Mouse (Mus musculus) left cerebral cortex, adult 11 months (tissue): ENCODE data around the gene Zfp458.
"Not testable (repeated sequence)": the region's sequence is repeated elsewhere in the genome, so short reads cannot be mapped to it uniquely, and the experiment has no call there.

Experiments
- DNase-seq: peaks from one replicate; pipeline ENCODE4 v3.0.0; 2022; ENCODE audit warnings: low spot score

Gene Zfp458

DNA sequence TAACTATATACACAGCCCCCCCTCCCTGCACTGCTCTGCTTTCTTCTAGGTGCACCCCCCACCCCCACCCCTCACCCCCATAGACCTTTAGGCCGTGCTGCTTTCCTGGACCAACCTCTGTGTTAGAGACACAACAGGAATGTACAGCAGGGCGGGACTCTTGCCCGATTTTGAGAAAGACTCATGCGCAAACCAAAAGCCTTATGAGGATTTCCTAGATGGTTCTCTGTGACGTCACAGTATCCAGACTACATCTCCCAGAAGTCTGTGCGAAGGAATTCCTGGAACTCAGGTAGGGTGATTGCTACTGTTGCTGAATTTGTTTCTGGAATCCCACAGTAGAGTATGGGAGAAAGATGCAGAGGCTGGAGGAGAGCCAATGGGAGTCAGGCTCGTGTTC lies at the start of gene Zfp458:
Zfp458 (minus strand) TSS at position 153 of the 400 bp plus-strand sequence.
- peak; percentile 17 for DNase-seq

DNA sequence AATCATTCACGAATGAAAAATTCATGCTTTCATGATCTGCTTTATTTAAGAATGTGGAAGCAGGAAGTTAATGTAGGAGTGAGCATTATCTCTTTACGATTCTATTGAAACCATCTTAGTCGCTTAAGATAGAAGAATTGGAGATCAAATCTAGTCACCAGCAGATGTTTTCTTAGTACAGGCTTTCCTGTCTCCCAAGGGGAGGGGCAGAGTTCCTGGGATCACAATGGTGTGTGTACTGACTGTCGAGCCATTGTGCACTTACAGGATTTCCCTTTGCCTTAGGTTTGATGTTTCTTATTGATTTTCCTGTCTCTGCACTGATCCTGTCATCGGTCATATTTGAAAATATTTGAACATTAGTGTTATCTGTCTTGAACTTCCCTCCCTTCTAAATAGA lies 28.5 kb upstream of the Zfp458 start:
- no peak for DNase-seq

DNA sequence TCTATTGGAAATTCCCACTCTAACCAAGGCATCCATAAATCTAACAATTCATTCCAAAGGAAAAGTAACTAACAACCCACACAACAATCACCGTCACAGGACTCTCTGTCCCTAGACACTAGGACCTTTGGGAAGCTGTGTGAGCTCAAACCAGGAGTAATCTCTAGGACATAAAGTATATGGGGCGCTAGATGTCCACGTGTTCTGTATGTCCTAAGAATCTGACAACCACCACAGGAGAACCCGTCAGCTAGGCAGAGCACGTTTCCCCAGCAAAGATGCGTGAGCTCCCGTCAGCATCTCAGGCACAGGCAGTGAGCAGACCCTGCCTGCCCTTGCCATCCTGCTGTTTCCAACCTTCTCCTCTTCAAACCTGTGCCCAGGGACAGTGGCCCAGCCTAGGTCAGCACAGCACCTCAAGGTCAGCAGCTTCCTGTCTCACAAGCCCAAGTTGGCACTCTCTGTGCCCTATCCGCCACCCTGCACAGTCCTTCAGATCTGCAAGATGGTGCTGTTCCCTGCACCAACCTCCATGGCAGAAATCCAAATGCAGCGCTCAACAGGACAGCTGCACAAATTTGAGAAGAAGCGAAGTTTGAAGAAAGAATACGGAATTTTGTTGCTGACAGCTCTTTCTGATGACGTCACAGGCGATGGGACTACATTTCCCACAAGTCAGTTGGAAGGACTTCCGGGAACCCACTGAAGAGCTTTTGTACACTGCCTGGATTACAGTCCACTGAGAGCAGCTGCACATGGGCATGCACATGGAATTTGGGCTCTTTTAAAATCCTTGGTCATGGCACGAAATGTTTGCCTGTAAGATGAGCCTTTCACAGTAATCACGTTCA lies 27.8 kb upstream of the Zfp458 start, which contains the start of gene Zfp457:
Zfp457 (minus strand) TSS at position 664 of the 851 bp plus-strand sequence.
- DNase-seq: peak; percentile 91

DNA sequence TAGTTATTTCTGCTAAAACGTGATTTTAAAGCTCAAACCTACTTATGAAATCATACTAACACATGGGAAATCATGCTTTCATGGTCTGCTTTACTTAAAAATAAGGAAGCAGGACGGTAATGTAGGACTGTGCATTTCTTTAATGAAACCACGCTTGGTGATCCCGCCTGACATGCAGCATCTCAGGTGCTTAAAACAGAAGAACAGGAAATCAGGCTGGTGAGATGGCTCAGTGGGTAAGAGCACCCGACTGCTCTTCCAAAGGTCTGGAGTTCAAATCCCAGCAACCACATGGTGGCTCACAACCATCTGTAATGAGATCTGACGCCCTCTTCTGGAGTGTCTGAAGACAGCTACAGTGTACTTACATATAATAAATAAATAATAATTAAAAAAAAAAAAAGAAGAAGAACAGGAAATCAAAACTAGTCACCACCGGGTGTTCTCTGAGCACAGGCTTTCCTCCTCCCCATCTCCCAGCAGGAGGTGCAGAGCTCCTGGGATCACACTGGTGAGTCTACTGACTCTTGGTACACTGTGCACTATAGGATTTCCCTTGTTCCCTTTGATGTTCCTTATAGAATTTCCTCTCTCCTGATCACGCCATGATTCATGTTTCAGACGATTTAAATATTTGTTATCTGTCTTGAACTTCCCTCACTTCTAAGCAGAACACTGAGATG lies 8.7 kb downstream of the Zfp458 start:
- DNase-seq: not testable (repeated sequence)

DNA sequence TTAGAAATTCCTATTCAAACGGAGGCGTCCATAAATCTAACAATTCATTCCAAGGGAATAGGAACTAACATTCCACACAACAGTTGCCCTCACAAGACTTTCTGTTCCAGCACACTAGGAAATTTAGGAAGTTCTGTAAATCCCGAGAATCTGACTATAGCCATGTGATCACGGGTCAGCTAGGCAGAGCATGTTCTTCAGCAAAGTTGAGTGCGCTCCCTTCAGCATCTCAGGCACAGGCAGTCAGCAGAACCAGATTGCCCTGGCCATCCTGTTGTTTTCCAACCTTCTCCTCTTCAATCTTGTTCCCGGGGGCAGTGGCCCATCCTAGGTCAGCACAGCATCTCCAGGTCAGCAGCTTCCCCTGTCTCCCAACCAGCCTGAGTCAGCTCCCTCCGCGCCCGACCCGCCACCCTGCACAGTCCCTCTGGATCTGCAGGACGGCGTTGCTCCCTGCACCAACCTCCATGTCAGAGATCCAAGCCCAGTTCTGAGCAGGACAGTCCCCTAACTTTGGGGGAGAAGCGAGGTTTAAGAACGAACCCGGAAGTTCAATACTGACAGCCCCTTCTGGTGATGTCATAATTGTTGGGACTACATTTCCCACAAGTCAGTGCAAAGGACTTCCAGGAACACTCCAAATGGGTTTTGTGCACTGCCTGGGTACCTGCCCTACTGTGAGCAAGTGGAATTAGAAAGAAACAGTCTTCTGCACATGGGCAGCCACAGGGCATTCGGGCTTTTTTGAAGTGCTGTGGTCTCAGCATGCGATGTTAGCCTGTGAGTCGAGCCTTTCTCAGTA lies 9.5 kb downstream of the Zfp458 start:
- peak; percentile 82 for DNase-seq

DNA sequence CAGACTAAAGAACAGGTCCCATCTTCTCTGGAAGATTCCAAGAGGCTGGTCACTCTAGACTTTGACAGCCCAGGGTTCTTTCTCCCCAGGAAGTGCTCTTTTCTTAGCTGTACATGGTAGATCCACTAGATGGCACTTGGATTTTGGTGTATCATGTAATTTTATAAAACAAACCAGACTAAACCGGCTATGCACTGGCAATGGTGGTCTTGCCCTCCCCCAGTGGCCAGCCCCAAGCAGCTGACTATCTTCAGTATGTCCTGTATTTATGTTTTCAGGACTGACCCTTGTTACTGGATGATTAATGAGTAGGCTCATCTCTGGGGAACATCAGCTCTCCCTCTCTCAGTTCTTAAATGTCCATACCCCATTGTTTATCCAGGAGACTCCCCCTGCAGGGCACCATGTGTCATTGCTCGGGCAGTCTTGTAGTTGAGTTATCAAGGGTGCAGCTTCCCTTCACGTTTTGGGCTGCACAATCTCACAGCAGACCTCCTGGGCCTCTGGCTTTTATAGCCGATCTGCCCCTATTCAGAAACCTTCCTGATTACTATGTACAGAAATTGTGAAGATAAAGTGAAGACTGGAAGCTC lies 64.2 kb downstream of the Zfp458 start:
- no peak for DNase-seq
